Mouse (Mus musculus) stomach, embryonic 14.5 days (tissue): ENCODE results near the gene Polh. TPM values are rescaled to one million over a fixed set of nuclear protein-coding genes. Genes with fewer than 3 reads are reported as not detected.

Experiments used
- ATAC-seq: fragments of 200-750 bp; cut with Nextera tagmentation; 2 replicates; pipeline ENCODE4 v1.8.0; 2017; ENCODE audit warnings: low read depth, moderate TSS enrichment; ENCODE audit not compliant: insufficient number of reproducible peaks, insufficient read depth, low FRiP score
- H3K27ac ChIP-seq: fragments of 300-500 bp; sonication (generic); 2 replicates; pipeline ENCODE4 v1.5.1; 2014; ENCODE audit warnings: mild to moderate bottlenecking, low read length, moderate library complexity, mixed read lengths
- H3K27me3 ChIP-seq: fragments of 300-500 bp; sonication (generic); 2 replicates; pipeline ENCODE4 v1.6.1; 2014; ENCODE audit warnings: low read length, control low read depth, mixed read lengths; ENCODE audit not compliant: control insufficient read depth, insufficient read depth
- H3K36me3 ChIP-seq: fragments of 300-500 bp; sonication (generic); 2 replicates; pipeline ENCODE4 v1.6.1; 2014; ENCODE audit warnings: mild to moderate bottlenecking, control low read depth, low read length, moderate library complexity, mixed read lengths; ENCODE audit not compliant: control insufficient read depth, insufficient read depth
- H3K4me1 ChIP-seq: fragments of 300-500 bp; sonication (generic); 2 replicates; pipeline ENCODE4 v1.6.1; 2014; ENCODE audit warnings: low read length, control low read depth, mixed read lengths; ENCODE audit not compliant: control insufficient read depth, insufficient read depth
- H3K4me2 ChIP-seq: fragments of 300-500 bp; sonication (generic); replicated peaks from 2 replicates; pipeline ENCODE4 v1.6.1; 2014; ENCODE audit warnings: low read depth, low read length, control low read depth
- H3K4me3 ChIP-seq: fragments of 300-500 bp; sonication (generic); 2 replicates; pipeline ENCODE4 v1.5.1; 2014; ENCODE audit warnings: low read depth, low read length, control low read depth
- H3K9ac ChIP-seq: fragments of 300-500 bp; sonication (generic); replicated peaks from 2 replicates; pipeline ENCODE4 v1.6.1; 2014; ENCODE audit warnings: low read depth, mild to moderate bottlenecking, control low read depth, low read length, moderate library complexity, mixed read lengths
- H3K9me3 ChIP-seq: fragments of 300-500 bp; sonication (generic); 2 replicates; pipeline ENCODE4 v1.6.1; 2016; ENCODE audit warnings: low read depth, low read length, control low read depth; ENCODE audit not compliant: control insufficient read depth
- WGBS: fragments of 180-500 bp; shearing (Covaris S2); extraction: QIAGEN DNeasy Blood & Tissue Kit; methylation state at CpG from one replicate; pipeline ENCODE4 v1.1.7; 2014; 5-methylcytosine and 5-hydroxymethylcytosine counted together
- polyA plus RNA-seq: library from polyadenylated mRNA; unstranded; fragments of >200 nt; fragmentation: Nextera tagmentation; extraction: Ambion mirVana; gene quantifications from 2 replicates; pipeline ENCODE4 v1.2.1, GENCODE M21; 2014

Gene Polh
- polyA plus RNA-seq, 1 experiment from 2014 or later = 14.7 TPM

DNA sequence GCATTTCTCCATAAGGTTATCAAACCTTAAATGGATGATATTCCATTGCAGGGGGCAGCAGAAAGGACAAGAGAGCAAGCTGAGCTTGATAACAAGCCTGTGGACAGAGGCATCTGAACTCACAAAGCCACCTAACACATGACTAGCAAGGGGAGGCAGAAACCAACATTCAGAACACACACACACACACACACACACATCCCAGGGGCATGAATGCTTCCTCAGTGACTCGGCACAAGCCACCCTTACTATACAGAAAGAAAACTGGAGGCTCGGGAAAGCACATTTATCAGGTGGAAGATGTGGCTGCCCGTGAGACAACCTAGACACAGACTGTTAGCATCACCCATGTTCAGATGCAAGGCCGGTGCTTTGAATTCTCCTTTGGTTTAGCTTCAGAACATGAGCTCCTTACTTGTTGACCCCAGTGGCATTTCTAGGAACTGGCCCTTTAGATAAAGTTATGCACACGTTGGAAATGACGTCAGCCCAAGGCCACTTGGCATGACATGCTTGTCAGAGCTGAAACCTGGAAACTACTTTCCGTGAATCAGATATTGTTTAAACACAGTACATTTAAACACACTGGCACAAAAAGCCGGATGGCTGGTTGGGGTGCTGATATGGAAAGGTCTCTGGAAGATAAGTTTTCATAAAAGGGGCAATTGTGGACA, 63.7 kb downstream of the Polh start:
- H3K36me3 ChIP-seq = no peaks in the 10 kb centered on the region
- no peaks in the 10 kb centered on the region for H3K9me3 ChIP-seq
- no peak overlapping the region for H3K4me2 ChIP-seq
- no peak overlapping the region for H3K27ac ChIP-seq
- no peak overlapping the region for H3K4me3 ChIP-seq
- H3K4me1 ChIP-seq = no peaks in the 10 kb centered on the region; the same call in 1 of the 2 replicates
- ATAC-seq = no peak
- H3K27me3 ChIP-seq = no peaks in the 10 kb centered on the region
- 61% methylated on average over 8 of the region's 8 CpGs for WGBS
- no peak overlapping the region for H3K9ac ChIP-seq

- Histone ChIP-seq H3K27me3 (no peaks in the 10 kb centered on the region), H3K4me1 (no peaks in the 10 kb centered on the region), H3K27ac (no peak overlapping the region), H3K36me3 (peaks cover 14% of the 10 kb centered on the region), H3K4me2 (no peak overlapping the region), H3K9me3 (no peaks in the 10 kb centered on the region), H3K9ac (no peak overlapping the region), H3K4me3 (no peak overlapping the region)
- no peak for ATAC-seq
- WGBS = 71% methylated on average over 8 of the region's 8 CpGs
Observed at GRCm38 (mm10) chr17:46132862-46133261, 69.6 kb downstream of the Polh start.

GRCm38 (mm10) chr17:46132058-46132718, 70.3 kb downstream of the Polh start:
- WGBS = 19% methylated on average over 12 of the region's 12 CpGs
- ATAC-seq = no peak; the same call in 1 of the 2 replicates
- H3K36me3 ChIP-seq = peaks cover 20% of the 10 kb centered on the region

GRCm38 (mm10) chr17:46129741-46130498, 72.5 kb downstream of the Polh start:
- no peak overlapping the region for H3K9ac ChIP-seq
- H3K27ac ChIP-seq = no peak overlapping the region
- no peak overlapping the region for H3K4me2 ChIP-seq
- H3K4me3 ChIP-seq = no peak overlapping the region
- peaks cover 41% of the 10 kb centered on the region for H3K36me3 ChIP-seq
- H3K9me3 ChIP-seq = no peaks in the 10 kb centered on the region
- WGBS = 73% methylated on average over 13 of the region's 13 CpGs
- ATAC-seq = no peak
- H3K27me3 ChIP-seq = no peaks in the 10 kb centered on the region
- H3K4me1 ChIP-seq = no peaks in the 10 kb centered on the region

More at GRCm38 (mm10) chr17:46132058-46132718, 70.3 kb downstream of the Polh start:
- Histone ChIP-seq H3K4me2 (no peak overlapping the region), H3K9ac (no peak overlapping the region), H3K4me3 (no peak overlapping the region), H3K27me3 (no peaks in the 10 kb centered on the region), H3K27ac (no peak overlapping the region), H3K9me3 (no peaks in the 10 kb centered on the region), H3K4me1 (no peaks in the 10 kb centered on the region)

DNA sequence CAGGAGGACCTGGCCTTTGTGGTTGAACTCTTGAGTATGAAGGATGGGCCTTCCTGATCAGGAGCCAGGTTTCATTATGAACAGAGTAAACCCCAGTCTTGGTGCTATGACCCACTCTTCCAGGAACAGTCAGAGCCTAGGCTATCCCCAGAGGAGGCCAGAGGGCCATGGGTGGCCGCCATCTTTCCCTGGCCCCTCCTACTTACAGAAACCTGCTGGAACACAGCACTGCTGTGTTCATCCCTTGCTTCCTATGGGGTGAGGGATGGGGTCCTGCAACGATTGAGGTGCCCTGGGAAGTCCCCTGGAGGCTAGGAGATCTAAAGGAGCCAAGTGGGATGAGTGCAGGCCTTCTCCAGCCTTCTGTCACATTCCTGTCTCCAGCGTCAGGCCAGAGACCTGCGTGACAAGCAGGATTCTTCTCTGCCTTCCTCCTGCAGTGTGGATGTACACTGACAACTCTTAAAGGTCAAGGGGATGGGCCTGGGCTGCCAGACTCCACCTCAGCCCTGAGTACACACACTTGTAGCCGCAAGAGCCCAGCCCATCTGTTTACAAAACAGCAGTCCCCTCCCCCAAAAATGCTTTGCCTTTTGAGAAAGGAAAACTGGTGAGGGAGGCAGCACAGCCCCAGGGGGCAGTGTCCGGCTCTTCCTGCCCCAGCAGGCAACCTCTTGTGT, 74.5 kb downstream of the Polh start:
- Histone ChIP-seq H3K9ac (no peak overlapping the region), H3K4me3 (no peak overlapping the region), H3K27me3 (no peaks in the 10 kb centered on the region), H3K27ac (no peak overlapping the region), H3K4me1 (no peaks in the 10 kb centered on the region), H3K36me3 (peaks cover 60% of the 10 kb centered on the region), H3K4me2 (no peak overlapping the region), H3K9me3 (no peaks in the 10 kb centered on the region)
- WGBS = 76% methylated on average over 6 of the region's 6 CpGs
- ATAC-seq = no peak

GRCm38 (mm10) chr17:46126608-46127007, 75.8 kb downstream of the Polh start:
- Histone ChIP-seq H3K27ac (no peak overlapping the region), H3K9me3 (no peaks in the 10 kb centered on the region), H3K36me3 (peaks cover 68% of the 10 kb centered on the region), H3K4me1 (no peaks in the 10 kb centered on the region), H3K27me3 (no peaks in the 10 kb centered on the region), H3K4me2 (no peak overlapping the region), H3K9ac (no peak overlapping the region), H3K4me3 (no peak overlapping the region)
- ATAC-seq = no peak
- WGBS = 55% methylated on average over 6 of the region's 6 CpGs

DNA sequence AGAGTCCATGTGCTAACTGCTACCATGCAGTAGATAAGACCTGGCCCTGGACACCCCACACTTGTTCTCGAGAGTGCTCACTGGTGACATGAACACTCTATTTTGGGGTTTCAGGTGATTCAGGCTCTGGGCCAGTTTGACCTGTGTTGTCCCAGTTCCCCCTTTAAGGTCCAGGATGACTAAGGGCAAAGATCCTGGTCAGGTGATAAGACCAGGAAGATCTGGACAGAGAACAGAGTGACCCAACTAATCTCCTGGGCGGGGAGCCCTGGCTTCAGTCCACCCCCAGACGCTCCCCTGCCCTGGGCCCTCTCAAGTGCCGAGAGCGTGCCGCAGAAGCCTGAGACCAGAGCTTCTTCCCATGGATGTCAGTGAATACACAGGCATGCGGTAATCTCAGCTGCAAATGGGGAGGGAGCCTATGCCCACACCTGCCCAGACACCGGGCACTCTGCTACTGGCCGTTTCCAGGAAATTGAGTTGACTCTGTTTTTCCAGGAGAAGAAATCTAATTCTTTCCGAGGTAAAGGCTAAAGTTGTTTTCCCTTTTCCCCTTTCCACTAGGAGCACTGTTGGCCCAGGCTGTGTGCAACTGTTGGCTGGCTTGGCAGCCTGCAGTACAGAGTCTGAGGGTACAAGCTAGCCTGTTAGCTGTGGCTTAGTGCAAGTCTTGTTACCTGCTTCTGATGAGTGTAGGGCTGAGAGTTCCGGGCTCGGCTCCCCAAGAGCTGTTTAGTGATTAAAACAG, 78.3 kb downstream of the Polh start:
- Histone ChIP-seq H3K9ac (no peak overlapping the region), H3K9me3 (no peaks in the 10 kb centered on the region), H3K36me3 (peaks cover 74% of the 10 kb centered on the region), H3K27ac (no peak overlapping the region), H3K27me3 (no peaks in the 10 kb centered on the region), H3K4me3 (no peak overlapping the region), H3K4me1 (no peaks in the 10 kb centered on the region), H3K4me2 (no peak overlapping the region)
- 86% methylated on average over 12 of the region's 12 CpGs for WGBS
- no peak for ATAC-seq

DNA sequence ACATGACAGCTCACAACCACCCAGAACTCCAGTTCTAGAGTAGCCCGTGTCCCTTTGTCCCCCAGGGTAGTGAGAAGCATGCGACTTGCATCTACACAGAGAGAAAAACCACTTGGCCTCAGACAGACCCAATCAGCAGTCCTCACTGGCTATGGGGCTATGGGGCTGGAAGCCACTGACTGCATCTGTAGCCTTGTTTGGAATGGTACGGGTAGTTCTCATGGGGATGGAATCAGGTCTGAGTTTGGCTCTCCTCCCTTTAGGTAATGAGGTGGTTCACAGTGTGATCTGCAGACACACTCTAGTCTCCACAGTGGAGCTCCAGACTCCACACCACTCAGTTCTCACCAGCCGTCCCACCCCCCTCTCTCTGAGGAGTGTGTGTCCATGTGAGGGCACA, 79.2 kb downstream of the Polh start:
- Histone ChIP-seq H3K4me3 (no peak overlapping the region), H3K4me1 (no peaks in the 10 kb centered on the region), H3K9me3 (no peaks in the 10 kb centered on the region), H3K9ac (no peak overlapping the region), H3K27me3 (no peaks in the 10 kb centered on the region), H3K36me3 (peaks cover 74% of the 10 kb centered on the region), H3K27ac (no peak overlapping the region), H3K4me2 (no peak overlapping the region)
- ATAC-seq = no peak
- WGBS = 95% methylated on average over 4 of the region's 4 CpGs
